7 mouse cellular contexts compared by ENCODE assay signal in the genomic region with DNA sequence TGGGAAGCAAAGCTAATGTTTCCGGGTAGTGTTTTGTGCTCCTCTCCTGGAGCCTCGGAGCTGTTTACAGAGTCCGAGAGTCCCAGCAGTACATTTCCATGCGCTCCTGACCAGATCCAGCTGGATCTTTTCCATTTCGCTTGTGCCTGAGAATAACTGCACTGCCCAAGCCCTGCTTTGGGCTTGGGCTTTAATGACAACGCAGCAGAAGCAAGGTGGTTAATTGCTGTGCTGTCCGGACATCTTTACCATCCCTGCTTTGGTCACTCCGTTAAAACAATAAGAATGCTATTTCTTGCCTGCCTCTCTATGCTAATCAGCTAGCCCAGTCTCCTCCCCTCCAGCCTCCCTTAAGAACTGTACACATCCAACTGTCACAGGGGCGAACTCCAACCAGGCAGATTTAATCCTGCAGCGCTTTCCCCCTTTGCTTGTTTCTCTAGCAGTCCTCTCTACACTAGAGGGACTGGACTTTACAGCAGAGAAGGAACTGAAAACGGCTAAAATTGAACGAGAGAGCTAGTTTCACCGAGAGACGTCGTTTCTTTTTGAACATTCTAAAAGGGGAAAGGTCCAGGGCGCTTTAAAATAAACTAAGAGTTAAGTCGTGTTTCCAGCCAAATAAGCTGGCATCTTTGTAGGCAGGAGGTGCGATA. TPM values are rescaled to one million over a fixed set of nuclear protein-coding genes. Genes with fewer than 3 reads are reported as not detected.
A peak's percentile ranks its signal among the peaks of the same experiment; 100 is the strongest.
DNase-seq lines count a peak whose midpoint lies in the region; ATAC-seq lines count a peak whose summit lies in the region.

A gene (plus strand): TSS at position 377 of the 656 bp plus-strand sequence.

- no peaks in the 10 kb centered on the region for H3K27me3 ChIP-seq in embryonic facial prominence, embryonic 14.5 days (replicated peaks; ENCODE audit: control insufficient read depth, insufficient read depth, low read length)
- H3K27me3 ChIP-seq in kidney, embryonic 14.5 days (ENCODE audit: control insufficient read depth, insufficient read depth, low read length): no peaks in the 10 kb centered on the region
- no peaks in the 10 kb centered on the region for H3K27me3 ChIP-seq in liver, embryonic 15.5 days
- H3K27me3 ChIP-seq in stomach, embryonic 16.5 days (ENCODE audit: control insufficient read depth, insufficient read depth, low read length): no peaks in the 10 kb centered on the region

- H3K27ac ChIP-seq in embryonic facial prominence, embryonic 14.5 days (replicated peaks; ENCODE audit: low read depth, low read length): no peak within 1 kb of the TSS
- no peak within 1 kb of the TSS for H3K27ac ChIP-seq in kidney, embryonic 14.5 days (ENCODE audit: low read depth, low read length)
- no peak within 1 kb of the TSS for H3K27ac ChIP-seq in liver, embryonic 15.5 days (replicated peaks)
- H3K27ac ChIP-seq in stomach, embryonic 16.5 days (ENCODE audit: low read length): no peak within 1 kb of the TSS

- no peaks in the 10 kb centered on the region for H3K36me3 ChIP-seq in embryonic facial prominence, embryonic 14.5 days (ENCODE audit: control insufficient read depth, insufficient read depth, low read length)
- H3K36me3 ChIP-seq in kidney, embryonic 14.5 days (ENCODE audit: control insufficient read depth, insufficient read depth, low read length): no peaks in the 10 kb centered on the region
- H3K36me3 ChIP-seq in liver, embryonic 15.5 days (replicated peaks): no peaks in the 10 kb centered on the region
- H3K36me3 ChIP-seq in stomach, embryonic 16.5 days (ENCODE audit: control insufficient read depth, insufficient read depth, low read length): no peaks in the 10 kb centered on the region

- peak within 1 kb of the TSS; percentile 24 for H3K4me3 ChIP-seq in embryonic facial prominence, embryonic 14.5 days (ENCODE audit: low read depth, low read length)
- H3K4me3 ChIP-seq in kidney, embryonic 14.5 days (ENCODE audit: low read length): peak within 1 kb of the TSS; percentile 9; the same call in 1 of the 2 replicates
- H3K4me3 ChIP-seq in liver, embryonic 15.5 days (replicated peaks): peak within 1 kb of the TSS; percentile 10
- peak within 1 kb of the TSS; percentile 42 for H3K4me3 ChIP-seq in stomach, embryonic 16.5 days (replicated peaks; ENCODE audit: low read length)

- 47% methylated on average over 18 of the region's 18 CpGs for WGBS in embryonic facial prominence, embryonic 14.5 days
- WGBS in kidney, embryonic 14.5 days: 46% methylated on average over 18 of the region's 18 CpGs
- 55% methylated on average over 18 of the region's 18 CpGs for WGBS in liver, embryonic 15.5 days (ENCODE audit: insufficient replicate concordance)
- 19% methylated on average over 18 of the region's 18 CpGs for WGBS in stomach, embryonic 16.5 days

- ATAC-seq in embryonic facial prominence, embryonic 14.5 days (ENCODE audit: low read depth): no peak
- ATAC-seq in kidney, embryonic 14.5 days (ENCODE audit: low FRiP score, low TSS enrichment): peak; percentile 74
- no peak for ATAC-seq in liver, embryonic 15.5 days (ENCODE audit: insufficient read depth)
- peak; percentile 66 for ATAC-seq in stomach, embryonic 16.5 days (ENCODE audit: insufficient read depth, low FRiP score)

- H3K9me3 ChIP-seq in embryonic facial prominence, embryonic 14.5 days (ENCODE audit: control insufficient read depth, low read length): no peaks in the 10 kb centered on the region
- H3K9me3 ChIP-seq in kidney, embryonic 14.5 days (ENCODE audit: control insufficient read depth, low read length): no peaks in the 10 kb centered on the region
- no peaks in the 10 kb centered on the region for H3K9me3 ChIP-seq in liver, embryonic 15.5 days (replicated peaks)
- no peaks in the 10 kb centered on the region for H3K9me3 ChIP-seq in stomach, embryonic 16.5 days (replicated peaks; ENCODE audit: control insufficient read depth, low read length)

- peak within 1 kb of the TSS; percentile 38; the same call in 1 of the 2 replicates for H3K9ac ChIP-seq in embryonic facial prominence, embryonic 14.5 days (ENCODE audit: low read depth, low read length)
- H3K9ac ChIP-seq in kidney, embryonic 14.5 days (ENCODE audit: low read depth, low read length): peak within 1 kb of the TSS; percentile 23
- H3K9ac ChIP-seq in liver, embryonic 15.5 days: no peak within 1 kb of the TSS
- H3K9ac ChIP-seq in stomach, embryonic 16.5 days (ENCODE audit: low read length): peak within 1 kb of the TSS; percentile 65

- DNase-seq in right cerebral cortex, postnatal 10 days (ENCODE audit: low spot score in 2 of 2): peak; percentile 41 to 44
- DNase-seq in right cerebral cortex, postnatal 14 days: no peak
- peak; percentile 44 for DNase-seq in embryonic facial prominence, embryonic 14.5 days (ENCODE audit: low spot score)
- no peak for DNase-seq in natural killer cell, adult 2 months (ENCODE audit: low spot score in 2 of 2)

- no peaks in the 10 kb centered on the region for H3K4me1 ChIP-seq in embryonic facial prominence, embryonic 14.5 days (ENCODE audit: control insufficient read depth, insufficient read depth, low read length)
- no peaks in the 10 kb centered on the region for H3K4me1 ChIP-seq in kidney, embryonic 14.5 days (ENCODE audit: control insufficient read depth, insufficient read depth, low read length)
- no peaks in the 10 kb centered on the region for H3K4me1 ChIP-seq in liver, embryonic 15.5 days (replicated peaks)
- peaks cover 8% of the 10 kb centered on the region for H3K4me1 ChIP-seq in stomach, embryonic 16.5 days (ENCODE audit: control insufficient read depth, insufficient read depth, low read length)

- peak within 1 kb of the TSS; percentile 48 for H3K4me2 ChIP-seq in embryonic facial prominence, embryonic 14.5 days (ENCODE audit: low read depth, low read length)
- peak within 1 kb of the TSS; percentile 41 for H3K4me2 ChIP-seq in kidney, embryonic 14.5 days (replicated peaks; ENCODE audit: low read depth, low read length)
- H3K4me2 ChIP-seq in liver, embryonic 15.5 days: peak within 1 kb of the TSS; percentile 49
- H3K4me2 ChIP-seq in stomach, embryonic 16.5 days (ENCODE audit: low read depth, low read length): peak within 1 kb of the TSS; percentile 64

RNA-seq across cellular contexts. Expression of the gene that starts here (rescaled TPM):
- polyA plus RNA-seq in embryonic facial prominence, embryonic 14.5 days (2014; fragmentation: Nextera tagmentation; extraction: Ambion mirVana): 5.7 and 6.8 TPM in 2 replicates
- 0.69 and 1.2 TPM in 2 replicates for polyA plus RNA-seq in kidney, embryonic 14.5 days (2014; fragmentation: Nextera tagmentation; extraction: Ambion mirVana)
- polyA plus RNA-seq in liver, embryonic 15.5 days (2015; fragmentation: Nextera tagmentation; extraction: Ambion mirVana): 0.47 and 0.77 TPM in 2 replicates
- 0.60 and 0.75 TPM in 2 replicates for polyA plus RNA-seq in stomach, embryonic 16.5 days (2015; fragmentation: Nextera tagmentation; extraction: Ambion mirVana)

Comparison
In these comparisons a context has a peak if more than half of its experiments do, and no peak if none do; other contexts are left out.
1. DNase-seq: peak in right cerebral cortex, postnatal 10 days (2 of 2) and embryonic facial prominence, embryonic 14.5 days (single experiment); none in right cerebral cortex, postnatal 14 days (single experiment) and natural killer cell, adult 2 months (0 of 2).
2. Peak in ATAC-seq, H3K4me3 ChIP-seq, H3K9ac ChIP-seq and H3K4me2 ChIP-seq in stomach, embryonic 16.5 days; RNA of the gene not detected or under 1 TPM.
3. Peak in every context shown above with its lines, with median percentiles within 50 percentile points of each other: H3K4me2 ChIP-seq and H3K4me3 ChIP-seq.